Mouse (Mus musculus) induced T-regulatory cell, adult 2 months (primary cell): ENCODE measurements around the gene 4932429P05Rik.

Experiments used
- DNase-seq: peaks from one replicate; pipeline ENCODE4 v3.0.0-alpha.2; 2012; ENCODE audit warnings: low read depth

The 4932429P05Rik gene

GRCm38 (mm10) chrX:89751968-89752367 is at the start of gene 4932429P05Rik:
TSS of gene 4932429P05Rik (plus strand) at chrX:89752268.
- no peak for DNase-seq
